Mouse (Mus musculus) stomach, embryonic 14.5 days (tissue): ENCODE results near the gene Mapk14. TPM values are rescaled to one million over a fixed set of nuclear protein-coding genes. Genes with fewer than 3 reads are reported as not detected.

Source experiments
- ATAC-seq: fragments of 200-750 bp; cut with Nextera tagmentation; 2 replicates; pipeline ENCODE4 v1.8.0; 2017; ENCODE audit warnings: low read depth, moderate TSS enrichment; ENCODE audit not compliant: insufficient number of reproducible peaks, insufficient read depth, low FRiP score
- H3K27ac ChIP-seq: fragments of 300-500 bp; sonication (generic); 2 replicates; pipeline ENCODE4 v1.5.1; 2014; ENCODE audit warnings: mild to moderate bottlenecking, low read length, moderate library complexity, mixed read lengths
- H3K27me3 ChIP-seq: fragments of 300-500 bp; sonication (generic); 2 replicates; pipeline ENCODE4 v1.6.1; 2014; ENCODE audit warnings: low read length, control low read depth, mixed read lengths; ENCODE audit not compliant: control insufficient read depth, insufficient read depth
- H3K36me3 ChIP-seq: fragments of 300-500 bp; sonication (generic); 2 replicates; pipeline ENCODE4 v1.6.1; 2014; ENCODE audit warnings: mild to moderate bottlenecking, control low read depth, low read length, moderate library complexity, mixed read lengths; ENCODE audit not compliant: control insufficient read depth, insufficient read depth
- H3K4me1 ChIP-seq: fragments of 300-500 bp; sonication (generic); 2 replicates; pipeline ENCODE4 v1.6.1; 2014; ENCODE audit warnings: low read length, control low read depth, mixed read lengths; ENCODE audit not compliant: control insufficient read depth, insufficient read depth
- H3K4me2 ChIP-seq: fragments of 300-500 bp; sonication (generic); replicated peaks from 2 replicates; pipeline ENCODE4 v1.6.1; 2014; ENCODE audit warnings: low read depth, low read length, control low read depth
- H3K4me3 ChIP-seq: fragments of 300-500 bp; sonication (generic); 2 replicates; pipeline ENCODE4 v1.5.1; 2014; ENCODE audit warnings: low read depth, low read length, control low read depth
- H3K9ac ChIP-seq: fragments of 300-500 bp; sonication (generic); replicated peaks from 2 replicates; pipeline ENCODE4 v1.6.1; 2014; ENCODE audit warnings: low read depth, mild to moderate bottlenecking, control low read depth, low read length, moderate library complexity, mixed read lengths
- H3K9me3 ChIP-seq: fragments of 300-500 bp; sonication (generic); 2 replicates; pipeline ENCODE4 v1.6.1; 2016; ENCODE audit warnings: low read depth, low read length, control low read depth; ENCODE audit not compliant: control insufficient read depth
- WGBS: fragments of 180-500 bp; shearing (Covaris S2); extraction: QIAGEN DNeasy Blood & Tissue Kit; methylation state at CpG from one replicate; pipeline ENCODE4 v1.1.7; 2014; 5-methylcytosine and 5-hydroxymethylcytosine counted together
- polyA plus RNA-seq: library from polyadenylated mRNA; unstranded; fragments of >200 nt; fragmentation: Nextera tagmentation; extraction: Ambion mirVana; gene quantifications from 2 replicates; pipeline ENCODE4 v1.2.1, GENCODE M21; 2014

Mapk14 gene
- polyA plus RNA-seq, result 51.9 and 53.4 TPM in 2 replicates

DNA sequence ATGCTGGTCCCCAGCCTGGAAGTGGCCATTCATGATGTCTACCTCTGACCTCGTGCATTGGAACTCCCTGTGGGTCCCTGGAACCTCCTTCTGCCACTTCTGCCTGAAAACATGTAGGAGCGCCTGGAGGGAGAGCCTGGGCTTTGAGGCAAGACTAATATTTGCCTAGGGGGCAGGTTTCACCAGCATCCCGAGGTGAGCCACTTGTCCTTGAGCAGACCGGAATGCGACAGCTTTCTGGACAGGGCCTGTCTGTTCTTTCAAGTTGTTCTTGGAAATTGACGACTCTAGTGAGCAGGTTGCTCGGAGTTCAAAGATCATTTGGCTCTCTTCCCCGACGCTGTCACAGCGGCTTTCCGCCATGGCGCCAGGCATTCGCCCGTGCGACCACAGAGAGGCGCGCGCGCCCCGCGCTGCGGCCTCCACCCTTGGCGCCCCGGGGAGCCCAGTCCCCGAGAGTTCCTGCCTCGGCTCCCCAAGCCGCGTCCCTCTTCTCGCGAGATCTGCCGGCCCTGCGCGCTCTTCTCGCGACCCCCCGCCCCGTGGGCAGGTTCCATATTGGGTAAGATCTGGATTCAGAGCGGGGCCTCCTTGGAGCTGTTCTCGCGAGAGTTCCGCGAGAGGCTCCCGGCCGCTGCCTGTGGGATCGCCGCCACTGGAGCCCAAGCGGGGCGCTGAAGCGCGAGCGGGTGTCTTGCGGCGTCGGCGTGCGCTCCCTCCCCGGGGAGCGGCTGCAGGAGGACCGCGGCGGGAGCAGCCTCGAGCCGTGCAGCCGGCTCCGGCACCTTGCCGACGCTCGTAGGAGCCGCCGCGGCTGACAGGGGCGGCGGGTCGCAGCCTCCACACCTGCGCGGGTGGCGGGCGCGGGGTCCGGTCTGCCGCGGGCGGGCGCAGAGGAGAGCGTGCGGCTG is at the start of gene Mapk14:
Gene Mapk14, plus strand, starts transcription at position 554 of the 911 bp plus-strand sequence.
- H3K36me3 ChIP-seq, result no peaks in the 10 kb centered on the region; the same call in 1 of the 2 replicates
- peak; percentile 95 for ATAC-seq
- peak within 1 kb of the TSS; percentile 79 for H3K4me2 ChIP-seq
- peaks cover 24% of the 10 kb centered on the region for H3K4me1 ChIP-seq
- H3K27ac ChIP-seq, result peak within 1 kb of the TSS; percentile 96
- H3K4me3 ChIP-seq, result peak within 1 kb of the TSS; percentile 99
- peak within 1 kb of the TSS; percentile 86 for H3K9ac ChIP-seq
- H3K27me3 ChIP-seq, result 0 out of 2 replicates have a peak, but pooled peaks cover 2% of the 10 kb centered on the region
- H3K9me3 ChIP-seq, result no peaks in the 10 kb centered on the region
- WGBS, result under 1% methylated on average over 78 of the region's 86 CpGs

DNA sequence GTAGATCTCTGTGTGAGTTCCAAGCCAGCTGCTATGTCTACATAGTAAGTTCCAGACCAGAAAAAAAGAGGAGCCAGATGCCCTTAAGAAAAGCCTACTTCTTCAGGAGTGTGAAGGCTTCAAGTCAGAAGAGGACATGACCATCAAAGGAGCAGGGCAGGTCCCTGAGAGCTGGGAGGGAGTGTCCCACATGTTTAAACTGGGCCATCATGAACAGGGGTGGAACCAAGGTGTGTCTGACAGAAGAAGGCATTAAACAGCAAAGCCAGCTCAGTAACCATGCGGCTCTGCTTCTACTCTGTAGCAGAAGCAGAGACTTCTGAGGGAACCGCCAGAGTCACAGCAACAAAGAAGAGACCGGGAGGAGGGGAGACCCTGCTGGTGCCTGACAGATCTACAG is 47.4 kb upstream of the Mapk14 start:
- WGBS, result 34% methylated on average over 3 of the region's 3 CpGs

DNA sequence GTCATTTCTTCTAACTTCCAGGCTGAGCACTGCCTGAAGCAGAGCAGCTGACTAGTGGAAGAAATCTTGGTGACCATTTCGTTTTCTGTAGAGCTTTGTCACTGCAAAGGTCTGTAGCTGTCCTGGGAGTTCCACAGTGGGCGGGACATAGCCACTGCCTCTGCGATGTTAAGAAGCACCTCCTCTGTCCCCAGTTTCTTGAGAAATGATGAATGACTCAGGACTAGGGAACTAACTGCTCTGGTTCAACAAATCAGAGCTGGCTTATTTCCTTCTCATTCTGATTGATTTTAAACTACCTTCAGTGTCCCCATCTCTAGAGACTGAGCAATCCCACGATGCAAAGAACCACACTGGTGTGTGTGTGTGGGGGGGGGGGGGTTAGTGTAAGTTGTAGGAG is 47.0 kb upstream of the Mapk14 start:
- H3K4me2 ChIP-seq, result no peak overlapping the region
- WGBS, result 35% methylated on average over 4 of the region's 4 CpGs
- H3K4me1 ChIP-seq, result no peaks in the 10 kb centered on the region
- H3K27me3 ChIP-seq, result no peaks in the 10 kb centered on the region
- ATAC-seq, result no peak
- no peaks in the 10 kb centered on the region for H3K36me3 ChIP-seq
- H3K4me3 ChIP-seq, result no peak overlapping the region
- no peak overlapping the region for H3K27ac ChIP-seq
- H3K9ac ChIP-seq, result no peak overlapping the region
- no peaks in the 10 kb centered on the region for H3K9me3 ChIP-seq

More for the DNA sequence above, 47.4 kb upstream of the Mapk14 start:
- H3K27ac ChIP-seq, result no peak overlapping the region
- no peaks in the 10 kb centered on the region for H3K9me3 ChIP-seq
- H3K36me3 ChIP-seq, result no peaks in the 10 kb centered on the region
- H3K9ac ChIP-seq, result no peak overlapping the region
- no peak for ATAC-seq
- no peaks in the 10 kb centered on the region for H3K4me1 ChIP-seq
- no peak overlapping the region for H3K4me2 ChIP-seq
- no peak overlapping the region for H3K4me3 ChIP-seq
- H3K27me3 ChIP-seq, result no peaks in the 10 kb centered on the region

GRCm38 (mm10) chr17:28646221-28646620 is 44.9 kb upstream of the Mapk14 start:
- Histone ChIP-seq H3K4me2 (no peak overlapping the region), H3K9ac (no peak overlapping the region), H3K27me3 (no peaks in the 10 kb centered on the region), H3K4me3 (no peak overlapping the region), H3K27ac (no peak overlapping the region), H3K9me3 (no peaks in the 10 kb centered on the region), H3K4me1 (no peaks in the 10 kb centered on the region), H3K36me3 (no peaks in the 10 kb centered on the region)
- ATAC-seq, result no peak
- WGBS, result 78% methylated on average over 3 of the region's 3 CpGs

GRCm38 (mm10) chr17:28648607-28649370 is 42.3 kb upstream of the Mapk14 start:
- H3K27ac ChIP-seq, result no peak overlapping the region
- WGBS, result 46% methylated on average over 6 of the region's 6 CpGs
- H3K4me2 ChIP-seq, result no peak overlapping the region
- H3K9ac ChIP-seq, result no peak overlapping the region
- H3K27me3 ChIP-seq, result no peaks in the 10 kb centered on the region
- no peaks in the 10 kb centered on the region for H3K9me3 ChIP-seq
- no peak overlapping the region for H3K4me3 ChIP-seq
- H3K36me3 ChIP-seq, result no peaks in the 10 kb centered on the region
- H3K4me1 ChIP-seq, result no peaks in the 10 kb centered on the region
- no peak for ATAC-seq

GRCm38 (mm10) chr17:28650268-28650667 is 40.9 kb upstream of the Mapk14 start:
- H3K27me3 ChIP-seq, result no peaks in the 10 kb centered on the region
- ATAC-seq, result no peak
- no peak overlapping the region for H3K9ac ChIP-seq
- H3K9me3 ChIP-seq, result no peaks in the 10 kb centered on the region
- H3K36me3 ChIP-seq, result no peaks in the 10 kb centered on the region
- H3K27ac ChIP-seq, result no peak overlapping the region
- no peak overlapping the region for H3K4me2 ChIP-seq
- 74% methylated on average over 3 of the region's 3 CpGs for WGBS
- H3K4me1 ChIP-seq, result no peaks in the 10 kb centered on the region
- H3K4me3 ChIP-seq, result no peak overlapping the region

DNA sequence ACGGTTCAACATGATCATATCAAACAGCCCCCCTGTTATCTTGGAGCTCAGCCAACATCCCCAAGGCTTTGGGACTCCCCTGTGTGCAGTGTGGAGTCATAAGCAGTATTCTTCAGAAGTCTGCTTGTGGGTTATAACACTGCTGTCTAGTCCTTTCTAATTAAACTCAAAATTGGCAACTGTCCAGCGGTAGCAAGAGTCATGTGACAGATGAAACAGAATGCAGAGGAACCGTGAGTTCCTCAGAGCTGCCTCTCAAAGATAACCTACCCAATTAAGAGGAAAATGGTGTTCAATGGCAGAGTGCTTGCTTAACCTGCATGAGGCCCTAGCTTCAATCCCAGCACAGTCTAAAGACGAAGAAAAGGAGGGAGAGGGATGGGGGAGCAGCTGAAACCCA is 33.2 kb upstream of the Mapk14 start:
- Histone ChIP-seq H3K4me2 (no peak overlapping the region), H3K9me3 (no peaks in the 10 kb centered on the region), H3K4me1 (no peaks in the 10 kb centered on the region), H3K9ac (no peak overlapping the region), H3K27me3 (no peaks in the 10 kb centered on the region), H3K27ac (no peak overlapping the region), H3K4me3 (no peak overlapping the region), H3K36me3 (no peaks in the 10 kb centered on the region)
- ATAC-seq, result no peak
- WGBS, result 35% methylated on average over 4 of the region's 4 CpGs

DNA sequence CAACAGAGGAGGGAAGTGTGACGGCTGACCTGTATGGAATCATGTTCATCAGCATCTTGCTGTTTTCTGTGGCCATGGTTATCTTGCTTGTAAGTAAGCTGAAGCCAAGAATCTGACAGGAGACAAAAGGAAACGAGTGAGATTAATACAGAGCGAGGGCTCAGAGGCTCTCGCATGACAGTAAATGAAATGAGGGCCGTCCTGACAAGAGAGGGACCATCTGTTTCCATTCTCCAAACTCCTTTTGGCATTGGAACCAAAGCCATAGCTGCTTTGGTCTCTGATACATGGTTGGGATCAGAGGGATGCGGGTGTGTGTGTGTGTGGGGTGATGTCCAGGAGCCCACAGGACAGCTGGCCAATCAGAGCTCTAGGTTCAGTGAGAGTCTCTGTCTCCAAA is 31.6 kb upstream of the Mapk14 start:
- no peak overlapping the region for H3K9ac ChIP-seq
- H3K36me3 ChIP-seq, result no peaks in the 10 kb centered on the region
- no peak overlapping the region for H3K4me3 ChIP-seq
- H3K4me2 ChIP-seq, result no peak overlapping the region
- no peaks in the 10 kb centered on the region for H3K9me3 ChIP-seq
- no peaks in the 10 kb centered on the region for H3K27me3 ChIP-seq
- 46% methylated on average over 6 of the region's 6 CpGs for WGBS
- no peaks in the 10 kb centered on the region for H3K4me1 ChIP-seq
- no peak overlapping the region for H3K27ac ChIP-seq
- ATAC-seq, result no peak
